Mouse (Mus musculus) brain, embryonic 14.5 days (tissue): ENCODE results near the gene Igll1. TPM values are rescaled to one million over a fixed set of nuclear protein-coding genes. Genes with fewer than 3 reads are reported as not detected.
A peak's percentile ranks its signal among the peaks of the same experiment; 100 is the strongest.
"Not testable (repeated sequence)": the region's sequence is repeated elsewhere in the genome, so short reads cannot be mapped to it uniquely, and the experiment has no call there.

Experiments used
- DNase-seq: peaks from one replicate; pipeline ENCODE4 v3.0.0-alpha.2; 2011; ENCODE audit warnings: low read depth
- CTCF ChIP-seq: fragments of 200-500 bp; IDR thresholded peaks from 2 replicates; pipeline ENCODE4 v1.5.1; 2012; ENCODE audit warnings: inconsistent platforms, mild to moderate bottlenecking, moderate library complexity, borderline replicate concordance; ENCODE audit not compliant: insufficient read depth, insufficient read length; ENCODE audit errors: extremely low read depth
- POLR2A ChIP-seq: fragments of 200-500 bp; IDR thresholded peaks from 2 replicates; pipeline ENCODE4 v1.6.1; 2012; ENCODE audit warnings: mild to moderate bottlenecking, inconsistent platforms, borderline replicate concordance; ENCODE audit not compliant: poor library complexity, insufficient read depth, insufficient read length, severe bottlenecking; ENCODE audit errors: extremely low read depth
- polyA plus RNA-seq: library from polyadenylated mRNA; depleted of rRNA; stranded (reverse); fragments of >200 nt; gene quantifications from 2 replicates; pipeline ENCODE4 v1.2.3, GENCODE M21; 2012

Gene Igll1
- polyA plus RNA-seq, 1 experiment, result not detected

DNA sequence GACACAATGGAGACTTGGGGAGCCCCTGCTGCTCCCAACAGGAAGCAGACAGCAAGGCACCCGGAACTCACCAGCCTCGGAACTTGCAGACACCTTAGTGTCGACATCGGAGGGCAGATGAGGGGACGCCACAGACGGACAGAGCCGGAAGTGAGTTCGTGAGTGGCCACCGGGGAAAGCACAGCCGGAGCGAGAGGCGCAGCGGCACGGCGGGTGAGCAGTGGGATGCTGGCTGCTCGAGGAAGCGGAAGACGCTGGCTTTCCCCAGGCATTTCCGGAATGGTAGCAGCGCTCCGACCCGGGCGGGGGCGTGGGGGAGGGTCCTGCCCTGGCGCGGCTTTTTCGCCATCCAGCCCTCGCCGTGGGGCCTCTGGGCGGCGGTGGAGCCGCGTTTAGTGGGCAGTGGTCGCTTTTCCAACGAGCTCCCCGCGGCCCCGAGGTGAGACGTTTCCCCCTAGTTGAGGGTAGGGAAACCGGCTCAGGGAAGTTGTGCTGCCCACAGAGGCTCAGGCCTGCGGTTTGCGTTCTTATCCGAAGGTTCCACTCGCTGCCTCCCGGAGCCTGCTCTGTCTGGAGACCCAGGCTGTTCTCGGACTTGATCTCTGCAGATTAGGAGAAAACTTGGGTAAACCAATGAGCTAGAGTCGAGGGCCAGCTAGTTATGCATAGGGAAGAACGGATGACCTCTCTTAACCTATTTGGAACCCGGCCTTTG lies 7.0 kb upstream of the Igll1 start, which contains the start of the genes Top3b and Vpreb1:
Top3b (plus strand) TSS at position 120 of the 715 bp plus-strand sequence.
Vpreb1 (minus strand) TSS at position 227 of the 715 bp plus-strand sequence.
- TF ChIP-seq CTCF (peak; percentile 20; the same call in 1 of the 2 replicates), POLR2A (peak; percentile 63; the same call in 1 of the 2 replicates)
- peak; percentile 99 for DNase-seq

DNA sequence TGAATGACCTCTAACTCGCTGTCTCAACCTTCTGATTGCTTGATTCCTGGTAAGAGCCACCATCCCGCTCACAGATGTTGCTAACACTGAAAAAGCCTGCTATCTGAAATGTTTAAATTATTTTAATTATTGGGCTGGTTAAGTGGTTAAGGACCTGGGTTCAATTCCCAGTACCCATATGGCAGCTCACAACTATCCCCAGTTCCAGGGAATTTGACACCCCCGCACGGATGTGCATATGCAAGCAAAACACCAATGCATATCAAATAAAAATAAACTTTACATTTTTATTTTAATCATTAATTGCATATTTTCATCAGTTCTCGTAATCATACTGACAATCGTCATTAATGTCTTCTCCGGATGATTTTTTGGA lies 6.4 kb upstream of the Igll1 start:
- TF ChIP-seq POLR2A, result no peak
- no peak for TF ChIP-seq CTCF
- no peak for DNase-seq

DNA sequence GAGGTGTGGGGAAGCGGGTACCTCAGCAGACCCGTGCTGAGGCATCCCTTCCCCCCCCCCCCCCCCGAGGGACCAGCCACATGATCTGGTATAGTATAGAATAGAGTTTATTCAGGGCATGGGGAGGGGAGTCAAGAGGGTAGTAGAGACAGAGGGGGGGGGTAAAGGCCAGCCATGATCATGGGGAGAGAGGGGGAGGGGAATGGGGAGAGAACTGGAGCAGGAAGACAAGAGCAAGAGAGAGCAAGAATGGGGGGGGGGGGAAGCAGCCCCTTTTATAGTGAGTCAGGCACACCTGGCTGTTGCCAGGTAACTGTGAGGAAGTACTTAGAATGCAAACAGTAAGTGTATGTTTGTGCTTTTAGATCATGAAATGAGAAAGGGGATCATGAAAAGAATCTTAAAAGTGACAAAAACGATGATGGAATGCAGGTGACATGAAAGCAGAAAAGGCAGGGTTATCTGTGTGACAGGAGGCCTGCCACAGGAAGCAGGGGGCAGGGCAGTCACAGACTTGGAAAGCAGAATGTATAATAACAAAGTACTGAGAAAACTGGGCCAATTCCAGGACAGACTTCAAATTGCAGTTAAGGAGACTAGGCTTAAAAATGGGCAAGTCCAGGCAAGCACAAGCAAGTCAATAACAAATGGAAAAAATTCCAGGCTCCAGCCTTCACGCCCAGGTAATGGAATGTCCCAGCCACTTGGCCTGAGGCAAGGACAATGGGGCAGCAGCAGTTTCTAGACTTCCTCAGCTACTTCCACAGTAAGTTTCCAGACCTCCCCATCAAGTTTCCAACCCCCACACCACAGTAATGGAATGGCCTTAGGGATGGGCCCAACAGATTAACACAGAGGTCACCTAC lies 2.1 kb upstream of the Igll1 start:
- TF ChIP-seq POLR2A (no peak), CTCF (no peak)
- no peak for DNase-seq

DNA sequence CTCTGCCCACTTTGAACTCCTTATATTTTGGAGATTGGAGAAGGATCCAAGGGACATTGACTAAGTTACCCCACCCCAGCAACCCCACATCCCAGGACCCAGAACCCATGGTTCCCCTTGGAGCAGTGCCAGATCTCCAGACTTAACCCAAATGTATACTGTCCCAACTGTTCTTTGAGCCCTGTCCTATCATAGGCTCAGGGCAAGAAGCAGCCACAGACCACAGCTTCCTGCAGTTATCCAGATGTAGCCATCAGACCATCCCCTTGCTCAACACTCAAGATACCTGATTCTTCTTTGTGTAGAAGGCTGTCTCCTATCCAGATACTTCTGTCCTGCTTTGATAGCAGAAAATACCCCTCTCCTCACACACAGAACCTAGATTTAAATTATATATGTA lies 1.4 kb upstream of the Igll1 start:
- no peak for DNase-seq
- TF ChIP-seq CTCF (no peak), POLR2A (no peak)

DNA sequence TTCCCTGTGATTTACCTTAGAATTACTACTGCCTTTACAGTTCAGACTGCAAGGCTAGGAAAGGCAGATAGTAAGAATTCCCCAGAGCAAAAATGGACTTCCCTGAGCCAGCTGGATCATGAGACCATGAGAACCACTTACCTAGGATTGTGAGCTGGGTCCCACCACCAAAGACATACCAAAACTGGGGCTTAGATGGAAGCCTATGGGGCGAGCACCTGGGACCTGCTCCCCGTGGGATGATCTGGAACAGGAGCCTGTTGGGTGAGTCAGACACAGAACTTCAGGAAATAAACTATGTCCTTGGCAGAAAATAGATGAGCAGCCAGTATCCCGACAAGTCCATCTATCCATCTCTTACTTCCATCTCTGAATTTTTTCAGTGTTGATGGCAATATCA lies 1.5 kb downstream of the Igll1 start:
- DNase-seq, result no peak
- TF ChIP-seq POLR2A (no peak), CTCF (no peak)

DNA sequence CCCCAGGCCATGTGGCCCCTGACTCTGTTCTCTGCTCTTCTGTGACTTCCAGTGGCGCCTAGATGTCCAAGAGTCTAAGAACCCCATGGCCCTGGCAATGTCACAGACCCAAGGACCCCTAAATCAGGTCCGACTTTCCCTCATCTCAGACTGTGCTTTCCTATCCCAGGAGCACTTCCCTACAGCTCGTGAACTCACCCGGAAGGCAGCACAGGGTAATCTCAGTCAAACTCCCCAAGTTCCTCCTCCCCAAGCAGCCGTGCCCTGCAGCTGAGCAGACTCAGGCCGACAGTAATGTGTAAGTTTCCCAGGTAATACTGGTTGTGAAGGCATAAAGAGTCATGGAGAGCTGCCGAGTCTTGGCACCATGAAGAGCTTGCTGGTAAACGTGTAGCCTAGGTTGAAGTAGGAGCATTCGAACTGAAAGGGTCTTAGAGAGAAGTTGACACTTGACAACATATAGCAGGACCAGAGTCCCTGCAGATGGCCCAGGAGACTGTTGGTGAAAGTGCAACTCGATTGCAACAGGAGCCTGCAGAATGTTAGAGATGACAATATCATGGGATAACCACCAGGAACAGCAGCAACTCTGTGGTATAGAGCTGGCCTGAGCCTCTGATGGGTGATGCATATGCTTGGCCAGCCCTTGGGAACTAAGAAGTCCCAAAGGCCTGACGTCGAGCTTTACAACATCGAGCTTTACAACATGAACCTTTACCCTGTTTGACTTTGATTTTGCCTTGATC lies 6.9 kb downstream of the Igll1 start:
- no peak for DNase-seq
- TF ChIP-seq CTCF (no peak), POLR2A (no peak)

DNA sequence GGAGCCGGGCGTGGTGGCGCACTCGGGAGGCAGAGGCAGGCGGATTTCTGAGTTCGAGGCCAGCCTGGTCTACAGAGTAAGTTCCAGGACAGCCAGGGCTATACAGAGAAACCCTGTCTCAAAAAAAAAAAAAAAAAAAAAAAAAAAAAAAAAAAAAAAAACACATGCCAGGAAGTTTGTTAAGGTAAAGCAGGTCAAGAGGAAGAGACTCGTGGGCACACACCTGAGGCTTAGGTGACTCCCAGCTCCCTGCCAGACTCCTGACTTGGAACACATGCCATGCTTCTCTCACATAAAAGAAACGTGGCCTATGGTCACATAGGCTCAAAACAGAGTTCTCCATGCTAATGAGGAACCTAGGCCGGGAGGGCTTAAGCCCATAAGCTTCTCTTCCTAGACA lies 7.7 kb downstream of the Igll1 start:
- not testable (repeated sequence) for DNase-seq

DNA sequence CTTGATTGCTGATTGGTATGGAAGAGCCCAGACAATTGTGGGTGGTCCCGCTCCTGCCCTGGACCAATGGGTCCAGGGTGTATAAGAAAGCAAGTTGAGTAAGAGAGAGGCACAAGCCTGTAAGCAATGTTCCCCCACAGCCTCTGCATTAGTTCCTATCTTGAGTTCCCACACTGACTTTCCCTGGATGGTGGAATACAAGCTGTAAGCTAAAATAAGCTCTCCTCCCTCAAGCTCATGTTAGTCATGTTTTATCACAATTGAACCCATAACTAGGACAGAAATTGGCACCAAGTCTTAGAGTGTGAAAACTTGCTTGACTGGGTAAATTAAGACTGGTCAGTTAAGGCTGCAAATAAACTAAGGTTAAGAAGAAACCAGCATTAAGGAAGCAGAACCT lies 8.2 kb downstream of the Igll1 start:
- DNase-seq, result no peak
- no peak for TF ChIP-seq CTCF
- TF ChIP-seq POLR2A, result no peak

DNA sequence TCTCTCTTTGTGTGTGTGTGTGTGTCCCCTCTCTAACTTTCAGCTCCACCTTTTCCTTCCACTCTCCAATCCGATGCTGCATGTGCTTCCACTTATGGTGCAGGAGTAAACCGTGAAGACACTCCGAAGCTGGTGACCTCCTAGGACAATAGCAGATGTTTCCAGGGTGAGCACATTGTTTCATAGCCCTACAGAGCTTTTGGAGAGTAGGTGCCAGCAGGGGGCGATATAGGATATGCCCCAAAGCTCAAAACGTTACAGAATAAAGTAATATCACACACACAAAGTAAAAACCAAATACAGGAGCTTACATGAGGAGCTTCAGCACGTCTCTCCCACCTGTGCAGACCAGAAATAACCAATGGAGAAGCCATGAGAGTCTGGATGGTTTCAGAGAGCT lies 8.9 kb downstream of the Igll1 start:
- TF ChIP-seq POLR2A (no peak), CTCF (peak; percentile 23; the same call in 1 of the 2 replicates)
- peak; percentile 13 for DNase-seq

DNA sequence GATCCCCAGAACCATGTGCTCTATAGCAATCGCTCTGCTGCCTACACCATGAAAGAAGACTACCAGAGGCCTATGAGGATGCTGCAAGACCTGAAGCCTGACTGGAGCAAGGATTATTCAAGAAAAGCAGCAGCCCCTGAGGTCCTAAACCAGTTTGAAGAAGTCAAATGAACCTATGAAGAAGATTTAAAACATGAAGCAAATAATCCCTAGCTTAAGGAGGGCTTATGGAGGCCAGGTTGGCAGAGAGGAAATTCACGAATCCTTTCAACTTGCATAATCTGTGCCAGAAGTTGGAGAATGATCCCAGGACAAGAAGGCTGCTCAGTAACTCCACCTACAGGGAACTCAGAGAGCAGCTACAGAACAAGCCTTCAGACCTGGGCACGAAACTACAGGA lies 11.4 kb downstream of the Igll1 start:
- TF ChIP-seq POLR2A, result no peak
- TF ChIP-seq CTCF, result no peak
- no peak for DNase-seq

DNA sequence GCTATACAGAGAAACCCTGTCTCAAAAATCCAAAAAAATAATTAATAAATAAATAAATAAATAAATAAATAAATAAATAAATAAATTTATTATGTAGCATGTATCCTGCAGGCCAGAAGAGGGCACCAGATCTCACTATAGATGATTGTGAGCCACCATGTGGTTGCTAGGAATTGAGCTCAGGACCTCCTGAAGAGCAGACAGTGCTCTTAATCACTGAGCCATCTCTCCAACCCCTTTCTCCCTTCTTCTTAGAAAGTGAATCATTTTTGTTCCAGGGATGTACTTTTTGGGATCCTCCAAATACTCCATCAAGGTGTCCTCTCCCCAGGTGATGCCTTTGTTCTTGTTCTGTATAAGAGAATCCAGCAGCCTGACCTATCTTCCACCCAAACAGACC lies 14.6 kb downstream of the Igll1 start:
- no peak for DNase-seq
- TF ChIP-seq POLR2A (no peak), CTCF (no peak)

DNA sequence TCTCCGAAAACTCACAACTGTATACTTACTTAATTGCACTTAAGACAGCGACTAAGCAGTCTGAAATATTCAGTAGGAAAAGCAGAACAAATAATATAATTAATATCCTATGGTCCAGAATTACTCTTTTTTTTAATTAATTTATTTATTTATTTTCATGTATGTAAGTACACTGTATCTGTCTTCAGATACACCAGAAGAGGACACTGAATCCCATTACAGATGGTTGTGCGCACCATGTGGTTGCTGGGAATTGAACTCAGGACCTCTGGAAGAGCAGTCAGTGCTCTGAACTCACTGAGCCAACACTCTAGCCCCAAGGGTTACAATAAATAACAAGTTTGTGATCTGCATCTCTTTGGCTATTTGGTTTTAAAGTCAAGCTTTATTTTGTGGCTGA lies 34.1 kb downstream of the Igll1 start:
- DNase-seq, result no peak
- TF ChIP-seq CTCF (no peak), POLR2A (no peak)
